Mouse (Mus musculus): ENCODE data around the gene Vmn2r12.

GRCm38 (mm10) chr5:109055286-109055685, 42.5 kb downstream of the Vmn2r12 start:
- TF ChIP-seq CTCF (IDR thresholded peaks at IDR 0.05) = no peak
- TF ChIP-seq EP300 (IDR thresholded peaks at IDR 0.05) = no peak
